Mouse (Mus musculus) naive thymus-derived CD4-positive, alpha-beta T cell, adult 2 months (primary cell): ENCODE results near the gene Efnb1.

Experiments used
- DNase-seq: peaks from one replicate; pipeline ENCODE4 v3.0.0-alpha.2; 2011; ENCODE audit warnings: low read depth

Efnb1 gene

DNA sequence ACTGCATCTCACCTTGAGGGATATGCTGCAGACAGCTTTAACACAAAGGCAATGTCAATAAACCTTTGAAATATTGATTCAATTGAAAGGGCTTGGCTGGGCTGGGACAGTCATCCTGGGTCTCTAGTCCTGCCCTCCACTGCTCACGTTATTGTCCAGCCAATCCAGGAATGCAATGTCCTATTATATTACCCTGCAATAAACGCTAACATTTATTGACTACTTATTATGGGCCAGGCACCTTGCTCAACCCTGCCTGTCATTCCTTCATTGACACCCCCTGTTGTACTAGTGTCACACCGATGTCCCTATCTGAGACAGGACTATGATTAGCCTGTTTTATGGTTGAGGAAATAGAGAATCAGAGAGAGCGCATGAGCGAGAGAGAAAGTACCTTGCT lies 18.4 kb downstream of the Efnb1 start:
- no peak for DNase-seq

DNA sequence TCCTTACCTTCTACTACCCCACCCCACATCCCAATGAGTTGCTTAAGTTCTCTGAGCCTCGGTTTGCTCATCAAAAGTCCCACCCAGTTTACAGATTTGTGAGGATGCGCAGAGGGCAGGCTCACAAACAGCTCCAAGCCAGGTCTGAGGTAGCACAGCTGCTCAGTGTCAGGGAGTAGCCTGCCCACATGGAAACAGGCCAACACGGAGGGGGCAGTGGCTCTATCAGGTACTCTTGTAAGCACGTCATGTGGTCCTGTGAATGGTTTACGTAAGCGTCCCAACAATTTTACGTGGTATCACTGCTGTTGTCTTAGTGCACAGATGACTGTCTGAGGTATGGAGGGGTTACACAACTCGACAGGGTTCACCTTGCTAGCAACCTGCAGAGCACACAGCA lies 23.1 kb downstream of the Efnb1 start:
- DNase-seq = no peak

DNA sequence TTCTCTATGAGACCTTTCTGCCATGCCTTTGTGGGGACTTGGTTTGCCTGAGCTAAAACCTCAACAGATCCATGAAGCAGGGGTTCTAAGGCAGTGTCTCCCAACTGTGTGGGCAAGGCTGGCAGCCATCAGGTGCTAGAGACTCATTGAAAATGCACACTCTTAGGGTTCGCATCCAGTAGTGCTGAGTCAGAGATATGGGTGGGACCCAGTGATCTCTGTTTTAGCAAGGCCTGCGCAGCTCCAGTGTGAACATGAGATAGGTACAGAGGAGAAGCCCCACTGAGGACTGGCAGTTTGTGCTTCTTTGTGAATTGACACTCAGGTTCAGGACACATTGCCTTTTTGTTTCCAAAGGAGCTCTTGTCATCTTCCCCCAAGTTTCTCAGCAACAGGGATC lies 28.2 kb downstream of the Efnb1 start:
- no peak for DNase-seq

DNA sequence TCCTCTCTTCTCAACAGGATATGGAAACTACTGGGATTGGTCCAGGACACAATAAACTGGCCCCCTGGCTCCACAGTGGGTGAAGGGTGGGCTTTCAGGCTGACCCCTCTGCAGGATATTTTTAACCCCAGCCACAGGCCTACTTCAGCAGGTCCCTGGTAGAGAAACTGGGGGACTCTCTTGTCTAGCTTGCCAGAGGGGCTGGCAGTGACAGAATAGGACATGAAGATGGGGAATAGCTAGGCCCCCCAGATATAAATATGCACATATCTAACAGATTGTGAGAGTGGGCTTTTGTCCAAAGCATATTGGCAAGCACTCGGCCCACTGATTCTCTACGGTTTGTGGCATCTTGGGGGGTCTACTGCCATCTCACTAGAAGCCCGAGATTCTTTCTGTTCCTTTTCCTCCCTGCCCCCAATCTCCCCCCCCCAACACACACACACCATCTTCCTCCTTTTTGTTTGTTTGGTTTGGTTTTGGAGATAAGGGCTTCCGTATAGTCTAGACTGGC lies 29.0 kb downstream of the Efnb1 start:
- no peak for DNase-seq

GRCm38 (mm10) chrX:99167014-99167413 lies 31.1 kb downstream of the Efnb1 start:
- DNase-seq = no peak

DNA sequence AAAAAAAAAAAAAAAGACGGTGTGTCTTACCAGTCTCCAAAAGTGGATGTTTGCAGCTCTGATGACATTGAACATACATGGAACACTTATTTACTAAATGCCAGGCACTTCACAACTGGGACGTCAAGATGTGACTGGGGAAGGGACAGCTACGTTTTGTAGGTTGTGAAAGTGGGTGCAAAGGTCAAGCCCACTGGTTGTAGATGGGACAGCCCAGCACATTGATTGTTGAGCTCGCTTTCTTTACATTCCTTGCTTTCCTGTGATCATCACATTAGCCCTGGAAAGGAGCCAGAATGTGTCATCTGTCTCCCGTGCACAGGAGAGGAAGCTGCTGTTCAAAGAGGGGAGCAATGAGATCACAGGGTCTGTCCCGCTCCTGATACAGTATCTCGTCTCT lies 31.6 kb downstream of the Efnb1 start:
- no peak for DNase-seq

GRCm38 (mm10) chrX:99172301-99172700 lies 36.4 kb downstream of the Efnb1 start:
- DNase-seq = no peak

- no peak for DNase-seq
Measured at GRCm38 (mm10) chrX:99185081-99185596, 49.2 kb downstream of the Efnb1 start.

DNA sequence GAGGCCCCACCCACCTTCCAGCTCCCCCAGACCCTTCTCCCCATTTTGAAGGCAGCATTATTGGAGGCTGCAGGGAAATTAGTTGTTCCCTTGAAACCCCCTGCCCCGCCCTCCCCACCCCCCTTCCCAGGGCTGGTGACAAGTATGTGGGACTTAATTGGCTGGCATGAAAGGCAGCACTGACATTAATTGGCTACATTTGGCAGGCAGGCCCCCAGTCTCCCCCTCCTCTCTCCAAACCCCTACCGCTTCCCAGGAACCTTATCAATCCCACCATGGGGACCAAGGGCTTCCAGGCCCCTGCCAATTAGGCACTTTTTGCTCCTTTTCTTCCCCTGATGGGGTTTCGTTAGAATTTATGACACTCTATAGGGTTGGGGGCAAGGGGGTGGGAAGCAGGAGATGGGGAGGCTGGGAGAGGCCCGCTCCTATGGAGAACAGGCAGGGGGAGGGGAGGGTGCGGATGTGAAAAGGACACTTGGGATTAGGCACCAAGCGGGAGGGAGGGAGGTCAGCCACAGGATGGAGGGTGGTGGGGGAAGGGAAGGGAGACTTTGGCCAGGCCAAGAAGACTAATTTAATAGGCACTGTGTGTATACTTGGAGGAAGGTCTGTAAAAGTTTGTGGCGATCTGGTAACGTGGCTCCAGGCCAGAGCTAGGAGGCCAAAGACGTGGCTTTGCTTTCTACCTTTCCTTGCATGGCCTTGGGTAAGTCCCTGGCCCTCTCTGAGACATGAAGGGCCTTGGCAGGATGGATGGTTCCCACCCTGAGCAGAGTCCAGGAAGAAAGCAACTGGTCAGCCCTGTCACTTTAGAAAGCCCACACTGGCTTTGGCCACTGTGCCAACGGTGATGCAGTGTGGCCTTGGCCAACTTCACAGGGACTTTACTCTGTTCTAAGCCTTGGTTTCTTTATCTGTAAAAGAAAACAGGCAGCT lies 50.8 kb downstream of the Efnb1 start:
- DNase-seq = no peak

DNA sequence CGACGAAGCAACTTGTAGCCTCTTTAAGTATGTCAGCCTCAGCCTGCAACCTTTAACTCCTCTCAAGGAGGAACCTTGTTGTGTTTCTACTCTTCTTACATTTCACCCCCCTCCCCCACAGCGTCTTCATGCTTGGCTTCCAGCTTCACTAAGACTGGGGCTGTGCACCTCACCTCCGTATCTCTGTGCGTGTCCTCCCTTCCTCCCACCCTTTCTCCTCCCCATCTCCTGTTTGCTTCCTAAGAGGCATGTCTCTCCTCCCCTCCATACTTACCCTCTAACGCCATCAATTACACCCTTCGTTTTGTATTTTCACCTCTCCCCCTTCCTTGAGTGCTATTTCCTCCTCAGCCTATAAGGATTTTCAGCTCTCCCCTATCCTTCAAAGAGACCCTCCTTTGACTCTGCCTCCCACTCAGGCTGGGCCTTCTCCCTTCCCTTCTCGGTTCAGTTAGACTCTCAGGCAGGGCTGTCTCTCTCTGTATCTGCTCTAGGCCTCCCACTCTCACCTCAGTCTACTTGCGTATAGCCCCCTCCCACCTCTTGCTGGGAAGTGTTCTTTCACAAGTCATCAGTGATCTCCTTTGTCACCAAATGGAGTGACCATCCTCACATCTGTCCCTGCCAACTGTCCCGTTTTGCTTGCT lies 55.6 kb downstream of the Efnb1 start:
- no peak for DNase-seq

DNA sequence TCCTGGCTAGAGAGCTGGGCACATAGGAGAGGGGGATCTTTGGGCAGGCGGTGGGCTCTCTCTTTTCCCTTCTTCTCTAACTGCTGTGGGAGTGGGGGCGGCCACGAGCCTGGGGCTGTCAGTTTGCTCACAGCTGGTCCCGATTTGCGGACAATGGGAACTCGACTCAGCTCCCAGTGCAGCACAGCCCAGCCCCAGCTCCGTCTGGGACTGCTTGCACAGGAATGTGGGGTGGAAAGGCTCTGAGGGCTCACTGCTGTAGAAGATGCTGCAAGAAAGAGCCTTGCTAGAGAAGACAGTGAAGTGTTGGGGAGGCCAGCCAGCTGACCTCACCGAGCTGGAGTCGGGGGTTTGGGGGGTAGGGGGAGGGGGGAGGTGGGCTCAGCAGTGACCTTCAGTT lies 61.0 kb downstream of the Efnb1 start:
- no peak for DNase-seq

- DNase-seq = no peak
Measured at GRCm38 (mm10) chrX:99198532-99198931, 62.6 kb downstream of the Efnb1 start.
